Mouse (Mus musculus): Measurements from ENCODE around the gene St3gal2.

DNA sequence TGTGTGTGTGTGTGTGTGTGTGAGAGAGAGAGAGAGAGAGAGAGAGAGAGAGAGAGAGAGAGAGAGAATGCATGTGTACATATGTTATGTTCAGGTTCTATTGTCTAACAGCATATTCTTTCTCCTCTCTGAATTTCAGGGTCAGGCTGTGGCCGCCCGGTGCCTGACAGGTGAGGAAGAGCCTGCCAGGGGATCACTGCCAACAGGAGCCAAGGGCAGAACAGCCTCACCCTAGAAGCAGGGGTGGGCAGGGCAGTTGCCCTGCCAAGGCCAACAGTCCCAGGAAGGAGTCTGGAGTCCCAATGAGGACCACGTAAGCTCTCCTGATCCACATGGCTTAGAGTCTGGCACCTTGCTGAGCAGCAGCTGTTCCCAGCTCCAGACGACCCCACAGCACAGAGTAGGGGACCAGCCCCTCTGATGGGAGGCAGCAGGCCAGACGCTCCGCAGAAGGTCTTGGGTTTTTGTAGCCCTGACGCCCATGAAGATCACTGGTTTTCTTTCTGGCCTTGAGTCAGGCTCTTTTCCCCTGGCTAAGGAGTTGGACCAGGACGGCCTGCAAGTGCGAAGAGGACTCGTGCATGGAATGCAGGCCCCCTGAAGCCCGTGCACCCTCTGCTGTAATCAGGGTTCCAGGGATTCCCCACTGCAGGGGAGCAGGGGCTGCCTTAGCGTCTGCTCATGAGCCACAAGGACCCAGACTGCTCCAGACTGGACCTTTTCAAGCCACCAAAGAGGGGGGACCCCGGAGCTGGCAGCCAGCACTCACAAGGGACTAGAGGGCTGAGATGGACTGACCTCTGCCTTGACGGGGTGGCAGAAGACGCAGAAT, 37.1 kb downstream of the St3gal2 start:
- TF ChIP-seq UBTF (IDR thresholded peaks at IDR 0.05; ENCODE audit: low read depth, low read length), result no peak
- no peak for TF ChIP-seq BHLHE40 (IDR thresholded peaks at IDR 0.05; ENCODE audit: low read depth, low read length)
- TF ChIP-seq EP300 (IDR thresholded peaks at IDR 0.05; ENCODE audit: low read length), result no peak
- no peak for TF ChIP-seq USF2 (conservative IDR thresholded peaks at IDR 0.05; ENCODE audit: low read depth, low read length)
- TF ChIP-seq ZC3H11A (IDR thresholded peaks at IDR 0.05; ENCODE audit: low read depth, low read length), result no peak
- TF ChIP-seq CTCF (conservative IDR thresholded peaks at IDR 0.05 in 1 of 2, IDR thresholded peaks at IDR 0.05 in 1 of 2; ENCODE audit: low read depth in 2 of 2, low read length in 2 of 2), result no peak
- TF ChIP-seq MYC (IDR thresholded peaks at IDR 0.05; ENCODE audit: low read depth, low read length), result no peak
- no peak for TF ChIP-seq IRF4 (IDR thresholded peaks at IDR 0.05; ENCODE audit: low read depth, low read length)
- TF ChIP-seq SIN3A (IDR thresholded peaks at IDR 0.05; ENCODE audit: low read length), result no peak
- no peak for TF ChIP-seq CHD2 (IDR thresholded peaks at IDR 0.05; ENCODE audit: low read length)
- no peak for TF ChIP-seq JUND (conservative IDR thresholded peaks at IDR 0.05; ENCODE audit: low read depth, low read length)
- TF ChIP-seq POLR2A (IDR thresholded peaks at IDR 0.05; ENCODE audit: low read depth, low read length), result no peak
- TF ChIP-seq KAT2A (IDR thresholded peaks at IDR 0.05; ENCODE audit: insufficient replicate concordance, low read length), result no peak
